Mouse (Mus musculus): ENCODE results near the gene Ppef2. TPM values are rescaled to one million over a fixed set of nuclear protein-coding genes. Genes with fewer than 3 reads are reported as not detected.

The Ppef2 gene
- polyA plus RNA-seq, 1 experiment from 2014 or later: 2.0 TPM

DNA sequence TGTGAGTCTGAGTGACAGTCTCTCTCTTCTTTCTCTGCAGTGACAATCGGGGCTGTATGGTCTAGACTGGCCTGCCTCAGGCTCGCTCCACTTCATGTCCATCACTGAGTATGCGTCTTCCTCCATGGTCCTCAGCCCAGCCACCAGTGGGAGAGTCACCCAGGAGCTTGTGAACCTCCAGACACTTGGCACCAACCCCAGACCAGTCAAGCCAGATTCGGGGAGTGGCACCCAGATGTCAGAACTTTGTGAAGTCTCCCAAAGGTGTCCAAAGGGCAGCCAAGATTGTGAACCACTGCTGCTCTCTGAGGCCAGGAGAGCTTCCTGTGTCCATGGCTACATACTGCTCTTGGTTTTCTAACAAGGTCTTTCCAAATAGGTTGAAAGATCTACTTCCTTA is 43.8 kb downstream of the Ppef2 start:
- Histone ChIP-seq H3K4me1 (replicated peaks; ENCODE audit: control insufficient read depth, insufficient read depth, low read length) (no peaks in the 10 kb centered on the region), H3K4me3 (ENCODE audit: low read depth, low read length) (no peak overlapping the region), H3K9me3 (ENCODE audit: control insufficient read depth, low read length) (no peaks in the 10 kb centered on the region), H3K9ac (ENCODE audit: low read length) (no peak overlapping the region), H3K36me3 (ENCODE audit: control insufficient read depth, insufficient read depth, low read length) (no peaks in the 10 kb centered on the region), H3K27me3 (replicated peaks; ENCODE audit: control insufficient read depth, insufficient read depth, low read length) (no peaks in the 10 kb centered on the region), H3K27ac (ENCODE audit: low read depth) (no peak overlapping the region), H3K4me2 (ENCODE audit: low read length) (no peak overlapping the region)
- ATAC-seq (replicated peaks; ENCODE audit: low FRiP score, low TSS enrichment, low read depth) (no peak), DNase-seq (ENCODE audit: low spot score) (no peak)
- WGBS: 92% methylated on average over 4 of the region's 4 CpGs

DNA sequence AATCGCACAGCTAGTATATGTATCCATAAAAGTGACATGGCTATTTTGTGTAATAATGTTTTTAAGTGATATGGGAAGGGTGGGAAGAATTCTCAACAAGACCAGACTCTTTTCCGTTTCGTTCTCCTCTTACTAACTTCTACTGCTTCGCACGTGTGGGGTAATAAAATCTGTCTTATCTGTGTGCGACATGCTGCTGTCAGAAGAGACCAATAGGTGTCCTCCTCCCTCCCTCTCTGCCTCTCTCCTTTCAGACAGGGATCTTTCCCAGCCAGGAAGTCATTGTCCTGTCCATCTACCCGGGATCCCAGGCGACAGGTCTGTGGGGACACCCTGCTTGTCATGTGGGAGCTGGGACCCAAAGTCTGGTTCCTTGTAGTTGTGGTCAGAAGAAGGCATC is 45.9 kb downstream of the Ppef2 start:
- Histone ChIP-seq H3K36me3 (ENCODE audit: control insufficient read depth, insufficient read depth, low read length) (0 out of 2 replicates have a peak, but pooled peaks cover 2% of the 10 kb centered on the region), H3K9ac (ENCODE audit: low read length) (no peak overlapping the region), H3K27me3 (replicated peaks; ENCODE audit: control insufficient read depth, insufficient read depth, low read length) (no peaks in the 10 kb centered on the region), H3K4me1 (replicated peaks; ENCODE audit: control insufficient read depth, insufficient read depth, low read length) (no peaks in the 10 kb centered on the region; the same call in 1 of the 2 replicates), H3K4me3 (ENCODE audit: low read depth, low read length) (no peak overlapping the region), H3K27ac (ENCODE audit: low read depth) (no peak overlapping the region), H3K9me3 (ENCODE audit: control insufficient read depth, low read length) (no peaks in the 10 kb centered on the region), H3K4me2 (ENCODE audit: low read length) (no peak overlapping the region)
- DNase-seq (ENCODE audit: low spot score): no peak
- no peak for ATAC-seq (replicated peaks; ENCODE audit: low FRiP score, low TSS enrichment, low read depth)
- 60% methylated on average over 8 of the region's 8 CpGs for WGBS

DNA sequence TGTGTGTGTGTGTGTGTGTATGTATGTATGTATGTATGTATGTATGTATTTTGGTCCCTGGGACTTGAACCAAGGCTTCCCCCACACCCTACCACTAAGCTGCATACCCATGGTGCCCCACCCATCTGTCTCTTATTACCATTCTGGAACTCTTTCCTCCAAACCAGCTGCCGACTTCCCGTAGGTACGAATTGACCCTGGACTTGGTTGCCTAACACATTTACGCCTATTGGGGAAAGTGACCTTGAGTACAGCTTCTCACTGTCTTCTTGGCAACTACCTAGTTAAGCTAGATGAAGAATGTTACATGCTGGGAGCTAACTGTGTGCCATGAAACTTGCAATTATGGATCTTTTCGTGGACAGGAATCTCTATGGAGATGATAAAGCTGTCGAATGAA is 50.0 kb downstream of the Ppef2 start:
- H3K4me2 ChIP-seq (ENCODE audit: low read length): no peak overlapping the region

DNA sequence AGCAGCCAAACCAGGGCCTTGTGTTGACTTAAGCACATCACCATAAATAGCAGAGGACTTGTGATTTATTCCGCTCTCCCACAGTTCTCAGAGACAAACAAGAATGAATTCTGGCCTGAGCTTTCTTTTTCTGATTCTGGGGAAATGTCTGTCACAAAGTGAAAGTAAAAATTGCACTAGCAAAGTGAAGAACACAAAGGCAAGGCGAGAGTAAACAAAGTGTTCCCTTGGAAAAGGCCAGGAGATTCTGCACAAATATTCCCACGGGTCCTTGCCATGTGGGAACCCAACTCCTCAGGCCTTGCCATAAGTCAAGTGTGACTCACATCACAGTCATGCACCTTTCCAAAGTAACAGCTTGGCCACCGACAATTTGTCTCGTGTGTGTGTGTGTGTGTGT is 50.4 kb downstream of the Ppef2 start:
- H3K27me3 ChIP-seq (replicated peaks; ENCODE audit: control insufficient read depth, insufficient read depth, low read length): no peaks in the 10 kb centered on the region
- H3K27ac ChIP-seq (ENCODE audit: low read depth): no peak overlapping the region
- H3K4me1 ChIP-seq (replicated peaks; ENCODE audit: control insufficient read depth, insufficient read depth, low read length): no peaks in the 10 kb centered on the region; the same call in 1 of the 2 replicates
- no peak overlapping the region for H3K9ac ChIP-seq (ENCODE audit: low read length)
- H3K36me3 ChIP-seq (ENCODE audit: control insufficient read depth, insufficient read depth, low read length): peaks cover 26% of the 10 kb centered on the region
- WGBS: 78% methylated on average over 5 of the region's 5 CpGs
- DNase-seq (ENCODE audit: low spot score) (no peak), ATAC-seq (replicated peaks; ENCODE audit: low FRiP score, low TSS enrichment, low read depth) (no peak)
- no peaks in the 10 kb centered on the region for H3K9me3 ChIP-seq (ENCODE audit: control insufficient read depth, low read length)
- no peak overlapping the region for H3K4me2 ChIP-seq (ENCODE audit: low read length)
- no peak overlapping the region for H3K4me3 ChIP-seq (ENCODE audit: low read depth, low read length)

More for the DNA sequence above, 50.0 kb downstream of the Ppef2 start:
- Histone ChIP-seq H3K27me3 (replicated peaks; ENCODE audit: control insufficient read depth, insufficient read depth, low read length) (no peaks in the 10 kb centered on the region), H3K9me3 (ENCODE audit: control insufficient read depth, low read length) (no peaks in the 10 kb centered on the region), H3K36me3 (ENCODE audit: control insufficient read depth, insufficient read depth, low read length) (peaks cover 22% of the 10 kb centered on the region), H3K27ac (ENCODE audit: low read depth) (no peak overlapping the region), H3K4me1 (replicated peaks; ENCODE audit: control insufficient read depth, insufficient read depth, low read length) (no peaks in the 10 kb centered on the region; the same call in 1 of the 2 replicates), H3K9ac (ENCODE audit: low read length) (no peak overlapping the region), H3K4me3 (ENCODE audit: low read depth, low read length) (no peak overlapping the region)
- DNase-seq (ENCODE audit: low spot score): no peak
- ATAC-seq (replicated peaks; ENCODE audit: low FRiP score, low TSS enrichment, low read depth): no peak
- 88% methylated on average over 6 of the region's 6 CpGs for WGBS

DNA sequence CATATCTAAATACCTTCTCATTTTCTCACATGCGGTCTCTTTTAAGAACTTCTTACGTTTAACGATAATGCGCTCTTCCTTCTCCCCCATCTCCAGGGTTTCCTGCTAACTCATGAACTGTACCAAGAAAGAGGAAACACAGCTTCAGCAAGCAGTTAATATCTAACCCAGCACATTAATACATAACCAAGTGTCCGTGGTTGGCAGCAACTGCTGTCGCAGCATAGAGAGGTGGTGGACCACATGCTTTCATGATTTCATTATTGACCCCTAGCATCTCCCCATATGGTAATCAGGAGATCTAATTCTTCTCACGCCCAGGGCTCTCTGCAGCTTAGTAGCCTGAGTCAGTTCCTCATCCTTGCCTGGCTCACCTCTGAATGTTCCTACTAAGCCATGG is 50.9 kb downstream of the Ppef2 start:
- 84% methylated on average over 7 of the region's 7 CpGs for WGBS
- peaks cover 31% of the 10 kb centered on the region for H3K36me3 ChIP-seq (ENCODE audit: control insufficient read depth, insufficient read depth, low read length)
- H3K4me3 ChIP-seq (ENCODE audit: low read depth, low read length): no peak overlapping the region
- no peak overlapping the region for H3K27ac ChIP-seq (ENCODE audit: low read depth)
- no peak overlapping the region for H3K9ac ChIP-seq (ENCODE audit: low read length)
- H3K4me2 ChIP-seq (ENCODE audit: low read length): no peak overlapping the region
- ATAC-seq (replicated peaks; ENCODE audit: low FRiP score, low TSS enrichment, low read depth): 0 out of 2 replicates have a peak, but pooled peaks have one; percentile 40
- no peaks in the 10 kb centered on the region for H3K27me3 ChIP-seq (replicated peaks; ENCODE audit: control insufficient read depth, insufficient read depth, low read length)
- DNase-seq (ENCODE audit: low spot score): no peak
- no peaks in the 10 kb centered on the region for H3K9me3 ChIP-seq (ENCODE audit: control insufficient read depth, low read length)
- H3K4me1 ChIP-seq (replicated peaks; ENCODE audit: control insufficient read depth, insufficient read depth, low read length): no peaks in the 10 kb centered on the region; the same call in 1 of the 2 replicates

DNA sequence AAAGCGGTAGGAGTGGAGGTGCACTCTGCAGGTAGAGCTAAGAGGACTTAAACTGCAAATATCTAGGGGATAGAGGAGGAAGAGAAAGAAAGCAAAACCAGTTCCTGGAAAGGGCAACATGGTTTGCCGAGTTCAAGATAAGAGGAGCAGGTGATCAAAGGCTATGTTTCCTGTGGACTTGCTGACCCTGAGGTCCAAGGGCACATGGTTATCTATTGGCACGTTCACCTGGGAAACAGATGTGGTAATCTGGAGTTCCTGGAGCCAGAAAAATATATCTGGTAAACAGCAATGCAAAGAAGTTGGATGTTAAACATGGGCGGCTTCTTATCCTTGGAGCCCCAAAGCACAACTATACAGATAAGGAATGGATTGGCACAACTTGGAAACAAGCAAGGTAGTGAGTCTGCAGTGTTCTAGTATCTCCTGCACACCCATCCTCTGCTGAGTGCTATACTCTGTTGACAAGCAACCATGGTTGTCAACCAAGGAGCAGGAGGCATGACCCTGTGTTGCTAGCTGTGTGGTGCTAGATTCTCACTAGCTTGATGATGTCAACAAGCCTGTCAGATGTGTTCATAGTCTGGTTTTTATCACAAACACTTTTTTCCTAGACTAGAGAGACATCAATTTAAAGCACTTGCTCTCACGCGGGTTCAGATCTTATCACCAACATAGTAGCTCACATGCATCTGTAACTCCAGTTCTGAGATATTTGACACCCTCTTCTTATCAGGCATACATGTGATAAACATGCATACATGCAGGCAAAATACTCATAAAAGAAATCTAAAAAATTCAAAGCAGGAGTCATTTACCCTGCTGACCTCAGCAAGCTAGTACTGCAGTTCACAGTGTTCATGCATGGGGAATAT is 51.7 kb downstream of the Ppef2 start:
- WGBS: 62% methylated on average over 6 of the region's 6 CpGs
- Histone ChIP-seq H3K4me1 (replicated peaks; ENCODE audit: control insufficient read depth, insufficient read depth, low read length) (no peaks in the 10 kb centered on the region; the same call in 1 of the 2 replicates), H3K9ac (ENCODE audit: low read length) (no peak overlapping the region), H3K27ac (ENCODE audit: low read depth) (no peak overlapping the region), H3K36me3 (ENCODE audit: control insufficient read depth, insufficient read depth, low read length) (peaks cover 39% of the 10 kb centered on the region), H3K4me2 (ENCODE audit: low read length) (no peak overlapping the region), H3K4me3 (ENCODE audit: low read depth, low read length) (no peak overlapping the region), H3K9me3 (ENCODE audit: control insufficient read depth, low read length) (no peaks in the 10 kb centered on the region), H3K27me3 (replicated peaks; ENCODE audit: control insufficient read depth, insufficient read depth, low read length) (no peaks in the 10 kb centered on the region)
- ATAC-seq (replicated peaks; ENCODE audit: low FRiP score, low TSS enrichment, low read depth) (peak; percentile 34; the same call in 1 of the 2 replicates), DNase-seq (ENCODE audit: low spot score) (no peak)

DNA sequence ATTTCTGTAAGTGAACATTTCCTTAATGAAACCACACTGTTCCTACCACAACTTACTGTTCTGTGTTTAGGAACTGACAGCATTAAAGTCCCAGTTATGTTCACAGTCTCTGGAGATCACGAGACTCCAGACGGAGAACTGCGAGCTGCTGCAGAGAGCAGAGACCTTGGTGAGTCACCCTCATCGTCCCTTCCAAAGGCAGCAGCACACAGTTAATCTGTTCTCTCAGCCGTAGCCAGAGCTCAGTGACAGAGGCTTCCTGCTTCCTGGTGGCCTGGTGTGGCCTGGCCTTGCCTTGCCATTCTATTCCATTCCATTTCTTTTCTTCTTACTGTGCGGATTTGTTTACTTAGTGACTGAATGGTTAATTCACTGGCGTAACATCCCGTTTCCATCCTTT is 57.8 kb downstream of the Ppef2 start:
- H3K9ac ChIP-seq (ENCODE audit: low read length): no peak overlapping the region
- no peak overlapping the region for H3K4me3 ChIP-seq (ENCODE audit: low read depth, low read length)
- no peak for DNase-seq (ENCODE audit: low spot score)
- no peaks in the 10 kb centered on the region for H3K4me1 ChIP-seq (replicated peaks; ENCODE audit: control insufficient read depth, insufficient read depth, low read length)
- H3K27ac ChIP-seq (ENCODE audit: low read depth): no peak overlapping the region
- H3K4me2 ChIP-seq (ENCODE audit: low read length): no peak overlapping the region
- no peaks in the 10 kb centered on the region for H3K9me3 ChIP-seq (ENCODE audit: control insufficient read depth, low read length)
- ATAC-seq (replicated peaks; ENCODE audit: low FRiP score, low TSS enrichment, low read depth): no peak
- WGBS: 81% methylated on average over 8 of the region's 8 CpGs
- H3K27me3 ChIP-seq (replicated peaks; ENCODE audit: control insufficient read depth, insufficient read depth, low read length): no peaks in the 10 kb centered on the region
- H3K36me3 ChIP-seq (ENCODE audit: control insufficient read depth, insufficient read depth, low read length): peaks cover 76% of the 10 kb centered on the region

DNA sequence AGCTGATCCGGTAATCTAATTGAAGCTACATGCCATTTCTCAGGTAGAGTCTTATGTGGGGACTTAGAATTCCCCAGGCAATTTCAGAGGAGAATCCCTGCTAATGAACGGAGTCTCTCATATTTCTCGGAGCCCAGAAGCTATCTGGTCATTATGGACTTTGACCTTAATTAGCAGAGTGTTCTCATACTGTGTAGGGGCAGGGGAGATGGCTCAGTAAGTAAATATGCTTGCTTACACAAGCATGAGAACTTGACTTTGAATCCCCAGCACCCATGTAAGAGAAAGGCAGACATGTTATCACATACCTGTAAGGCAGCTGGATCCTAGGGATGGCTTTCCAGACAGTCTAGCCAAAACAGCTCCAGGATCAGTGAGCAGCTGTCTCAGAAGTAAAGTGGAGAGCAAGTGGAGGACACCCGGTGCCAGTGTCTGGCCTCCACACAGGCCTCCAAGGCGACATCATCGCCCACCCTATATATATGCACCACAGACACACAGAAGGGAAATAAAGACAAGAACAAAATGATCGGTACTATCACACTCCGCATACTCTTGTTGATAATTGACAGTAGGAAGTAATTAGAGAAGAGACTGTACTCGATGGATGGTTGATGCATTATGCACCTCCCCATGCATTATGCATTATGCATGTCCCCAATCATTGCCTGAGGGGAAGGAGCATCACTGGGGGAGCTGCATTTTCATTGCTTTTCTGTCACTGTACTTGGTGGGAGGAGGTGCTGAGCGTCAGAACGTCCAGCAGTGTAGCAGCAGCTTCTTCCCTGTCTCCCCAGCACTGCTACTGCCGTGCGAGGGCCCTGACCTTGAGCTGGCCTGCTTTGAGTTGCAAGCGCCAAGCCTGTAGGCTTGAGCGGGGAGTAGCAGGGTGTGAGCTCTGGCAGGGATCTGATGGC is 58.9 kb downstream of the Ppef2 start:
- H3K4me2 ChIP-seq (ENCODE audit: low read length): no peak overlapping the region
- DNase-seq (ENCODE audit: low spot score): no peak
- no peak overlapping the region for H3K27ac ChIP-seq (ENCODE audit: low read depth)
- H3K27me3 ChIP-seq (replicated peaks; ENCODE audit: control insufficient read depth, insufficient read depth, low read length): no peaks in the 10 kb centered on the region
- ATAC-seq (replicated peaks; ENCODE audit: low FRiP score, low TSS enrichment, low read depth): no peak
- H3K9me3 ChIP-seq (ENCODE audit: control insufficient read depth, low read length): no peaks in the 10 kb centered on the region
- no peaks in the 10 kb centered on the region for H3K4me1 ChIP-seq (replicated peaks; ENCODE audit: control insufficient read depth, insufficient read depth, low read length)
- H3K36me3 ChIP-seq (ENCODE audit: control insufficient read depth, insufficient read depth, low read length): peaks cover 84% of the 10 kb centered on the region
- 88% methylated on average over 15 of the region's 15 CpGs for WGBS
- H3K4me3 ChIP-seq (ENCODE audit: low read depth, low read length): no peak overlapping the region
- H3K9ac ChIP-seq (ENCODE audit: low read length): no peak overlapping the region
